Mouse (Mus musculus) liver, embryonic 16.5 days (tissue): ENCODE data around the gene Exosc5. TPM values are rescaled to one million over a fixed set of nuclear protein-coding genes. Genes with fewer than 3 reads are reported as not detected.
A peak's percentile ranks its signal among the peaks of the same experiment; 100 is the strongest.

Experiments
- ATAC-seq: fragments of 200-750 bp; cut with Nextera tagmentation; 2 replicates; pipeline ENCODE4 v1.8.0; 2017; ENCODE audit warnings: low read depth, mild to moderate bottlenecking, moderate number of reproducible peaks, moderate library complexity
- H3K27ac ChIP-seq: fragments of 300-500 bp; sonication (generic); 2 replicates; pipeline ENCODE4 v1.5.1; 2014; ENCODE audit warnings: mild to moderate bottlenecking, low read length
- H3K27me3 ChIP-seq: fragments of 300-500 bp; sonication (generic); 2 replicates; pipeline ENCODE4 v1.6.1; 2014; ENCODE audit warnings: low read depth, low read length, mixed read lengths; ENCODE audit not compliant: control insufficient read depth, insufficient read depth
- H3K36me3 ChIP-seq: fragments of 300-500 bp; sonication (generic); 2 replicates; pipeline ENCODE4 v1.6.1; 2014; ENCODE audit warnings: mild to moderate bottlenecking; ENCODE audit not compliant: control insufficient read depth, insufficient read depth
- H3K4me1 ChIP-seq: fragments of 300-500 bp; sonication (generic); 2 replicates; pipeline ENCODE4 v1.6.1; 2014; ENCODE audit warnings: low read depth, low read length, mixed read lengths; ENCODE audit not compliant: control insufficient read depth
- H3K4me2 ChIP-seq: fragments of 300-500 bp; sonication (generic); 2 replicates; pipeline ENCODE4 v1.6.1; 2014; ENCODE audit warnings: low read depth, low read length, mixed read lengths
- H3K4me3 ChIP-seq: fragments of 300-500 bp; sonication (generic); 2 replicates; pipeline ENCODE4 v1.5.1; 2014; ENCODE audit warnings: low read depth, mild to moderate bottlenecking, low read length
- H3K9ac ChIP-seq: fragments of 300-500 bp; sonication (generic); 2 replicates; pipeline ENCODE4 v1.6.1; 2014; ENCODE audit warnings: low read depth, low read length
- H3K9me3 ChIP-seq: fragments of 300-500 bp; sonication (generic); replicated peaks from 2 replicates; pipeline ENCODE4 v1.6.1; 2016; ENCODE audit warnings: low read length; ENCODE audit not compliant: control insufficient read depth
- WGBS: fragments of 180-500 bp; shearing (Covaris S2); extraction: QIAGEN DNeasy Blood & Tissue Kit; methylation state at CpG from one replicate; pipeline ENCODE4 v1.1.7; 2014; ENCODE audit not compliant: insufficient replicate concordance; 5-methylcytosine and 5-hydroxymethylcytosine counted together
- polyA plus RNA-seq: library from polyadenylated mRNA; unstranded; fragments of >200 nt; fragmentation: Nextera tagmentation; extraction: Ambion mirVana; gene quantifications from 2 replicates; pipeline ENCODE4 v1.2.1, GENCODE M21; 2015

The Exosc5 gene
- polyA plus RNA-seq, 1 experiment from 2014 or later, result 39.1 TPM

DNA sequence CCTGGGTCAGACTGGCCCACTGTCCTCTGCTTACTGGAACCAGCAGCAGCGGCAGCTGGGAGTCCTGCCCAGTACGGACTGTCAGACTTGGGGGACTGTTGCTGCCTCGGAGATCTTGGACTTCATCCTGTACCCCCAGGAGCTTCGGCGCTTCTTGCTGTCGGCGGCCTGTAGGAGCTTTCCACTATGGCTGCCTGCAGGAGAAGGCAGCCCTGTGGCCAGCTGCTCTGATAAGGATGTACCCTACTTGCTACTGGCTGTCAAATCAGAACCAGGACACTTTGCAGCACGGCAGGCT lies 30.7 kb upstream of the Exosc5 start:
- Histone ChIP-seq H3K9ac (no peak overlapping the region), H3K27ac (no peak overlapping the region)

DNA sequence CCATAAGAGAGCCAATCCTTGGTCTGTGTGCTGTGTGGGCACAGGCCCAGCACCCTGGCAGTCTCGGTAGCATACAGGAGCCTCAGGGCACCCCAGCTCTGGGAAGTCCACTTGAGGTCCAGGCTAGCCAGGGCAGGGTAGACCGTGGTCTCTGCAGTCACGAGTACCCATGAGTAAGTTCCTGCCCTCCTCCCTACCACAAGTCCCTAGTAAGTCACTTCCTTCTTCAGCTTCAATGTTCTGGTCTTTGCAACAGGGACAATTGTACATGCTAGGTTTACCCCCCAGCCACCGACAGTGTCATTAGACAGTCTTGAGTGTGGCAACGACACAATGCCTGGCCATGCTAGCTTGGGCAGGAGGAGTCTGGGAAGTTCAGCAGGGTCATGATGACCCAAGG lies 26.3 kb upstream of the Exosc5 start:
- H3K36me3 ChIP-seq, result no peaks in the 10 kb centered on the region
- H3K27ac ChIP-seq, result peak overlapping the region; percentile 31; the same call in 1 of the 2 replicates
- no peak overlapping the region for H3K9ac ChIP-seq
- 27% methylated on average over 5 of the region's 5 CpGs for WGBS
- no peaks in the 10 kb centered on the region for H3K9me3 ChIP-seq
- peaks cover 9% of the 10 kb centered on the region for H3K4me1 ChIP-seq
- H3K4me3 ChIP-seq, result no peak overlapping the region
- H3K4me2 ChIP-seq, result no peak overlapping the region
- no peaks in the 10 kb centered on the region for H3K27me3 ChIP-seq
- no peak for ATAC-seq

More for the DNA sequence above, 30.7 kb upstream of the Exosc5 start:
- no peaks in the 10 kb centered on the region for H3K27me3 ChIP-seq
- peaks cover 27% of the 10 kb centered on the region for H3K4me1 ChIP-seq
- peak overlapping the region; percentile 85; the same call in 1 of the 2 replicates for H3K4me2 ChIP-seq
- H3K36me3 ChIP-seq, result no peaks in the 10 kb centered on the region
- H3K4me3 ChIP-seq, result peak overlapping the region; percentile 59; the same call in 1 of the 2 replicates
- H3K9me3 ChIP-seq, result no peaks in the 10 kb centered on the region
- no peak for ATAC-seq
- 52% methylated on average over 8 of the region's 8 CpGs for WGBS

- H3K27ac ChIP-seq, result peak overlapping the region; percentile 41; the same call in 1 of the 2 replicates
- no peak for ATAC-seq
- no peak overlapping the region for H3K4me3 ChIP-seq
- 39% methylated on average over 3 of the region's 3 CpGs for WGBS
- H3K9ac ChIP-seq, result no peak overlapping the region
- no peaks in the 10 kb centered on the region for H3K27me3 ChIP-seq
- no peaks in the 10 kb centered on the region for H3K9me3 ChIP-seq
- H3K4me2 ChIP-seq, result no peak overlapping the region
- H3K4me1 ChIP-seq, result no peaks in the 10 kb centered on the region
- no peaks in the 10 kb centered on the region; the same call in 1 of the 2 replicates for H3K36me3 ChIP-seq
Observed at GRCm38 (mm10) chr7:25636373-25636772, 22.6 kb upstream of the Exosc5 start.

DNA sequence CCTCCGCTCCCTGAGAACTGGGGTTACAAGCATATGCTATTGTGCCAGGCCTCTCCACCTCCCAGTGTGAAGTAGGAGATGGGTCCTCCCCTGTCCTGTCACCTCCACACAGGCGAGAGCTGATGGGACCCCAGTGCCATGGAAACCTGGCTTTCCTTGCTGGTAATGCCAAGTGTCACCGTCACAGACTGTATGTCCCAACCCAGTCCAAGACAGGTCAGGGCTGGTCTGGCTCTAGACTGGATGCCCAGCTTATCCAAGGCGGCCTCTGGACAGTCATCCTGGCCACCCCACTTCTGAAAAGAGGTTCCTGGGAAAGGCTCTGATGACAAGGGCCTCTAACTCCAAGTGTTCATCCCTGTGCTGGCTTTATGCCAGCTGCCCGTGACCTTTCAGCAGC lies 21.9 kb upstream of the Exosc5 start:
- no peaks in the 10 kb centered on the region for H3K9me3 ChIP-seq
- H3K4me3 ChIP-seq, result no peak overlapping the region
- no peaks in the 10 kb centered on the region for H3K4me1 ChIP-seq
- no peaks in the 10 kb centered on the region; the same call in 1 of the 2 replicates for H3K36me3 ChIP-seq
- WGBS, result 71% methylated on average over 5 of the region's 5 CpGs
- no peak for ATAC-seq
- no peaks in the 10 kb centered on the region for H3K27me3 ChIP-seq
- H3K9ac ChIP-seq, result no peak overlapping the region
- H3K4me2 ChIP-seq, result no peak overlapping the region
- H3K27ac ChIP-seq, result no peak overlapping the region

DNA sequence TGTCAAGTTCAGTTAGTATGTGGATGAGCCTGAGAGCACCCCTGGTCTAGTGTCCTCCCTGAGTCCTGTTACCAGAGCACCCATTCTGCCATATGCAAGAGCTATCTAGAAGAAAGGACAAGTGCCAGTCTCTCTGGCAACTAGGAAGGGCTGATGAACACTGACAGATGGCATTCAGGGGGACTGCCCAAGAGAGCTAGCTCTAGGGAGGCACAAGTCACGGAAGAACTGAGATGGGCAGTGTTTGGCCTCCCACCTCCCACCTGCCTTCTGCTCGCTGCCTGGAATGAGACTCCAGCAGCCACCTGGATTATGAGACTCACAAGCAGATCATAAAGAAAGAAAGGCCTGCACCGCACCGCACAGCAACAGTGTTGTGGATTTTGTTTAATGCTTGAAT lies 19.2 kb upstream of the Exosc5 start:
- H3K27ac ChIP-seq, result no peak overlapping the region
- 69% methylated on average over 4 of the region's 4 CpGs for WGBS
- H3K27me3 ChIP-seq, result no peaks in the 10 kb centered on the region
- H3K4me3 ChIP-seq, result no peak overlapping the region
- no peaks in the 10 kb centered on the region for H3K4me1 ChIP-seq
- no peak overlapping the region for H3K4me2 ChIP-seq
- no peak overlapping the region for H3K9ac ChIP-seq
- no peak for ATAC-seq
- H3K36me3 ChIP-seq, result no peaks in the 10 kb centered on the region; the same call in 1 of the 2 replicates
- no peaks in the 10 kb centered on the region for H3K9me3 ChIP-seq

- Histone ChIP-seq H3K4me2 (no peak overlapping the region), H3K27me3 (no peaks in the 10 kb centered on the region), H3K9ac (no peak overlapping the region), H3K27ac (no peak overlapping the region), H3K9me3 (no peaks in the 10 kb centered on the region), H3K4me3 (no peak overlapping the region), H3K36me3 (no peaks in the 10 kb centered on the region; the same call in 1 of the 2 replicates), H3K4me1 (no peaks in the 10 kb centered on the region)
- no peak for ATAC-seq
- WGBS, result 45% methylated on average over 10 of the region's 10 CpGs
Observed at GRCm38 (mm10) chr7:25644136-25644535, 14.8 kb upstream of the Exosc5 start.

- 31% methylated on average over 4 of the region's 4 CpGs for WGBS
- ATAC-seq, result no peak
Observed at GRCm38 (mm10) chr7:25644631-25645030, 14.3 kb upstream of the Exosc5 start.

DNA sequence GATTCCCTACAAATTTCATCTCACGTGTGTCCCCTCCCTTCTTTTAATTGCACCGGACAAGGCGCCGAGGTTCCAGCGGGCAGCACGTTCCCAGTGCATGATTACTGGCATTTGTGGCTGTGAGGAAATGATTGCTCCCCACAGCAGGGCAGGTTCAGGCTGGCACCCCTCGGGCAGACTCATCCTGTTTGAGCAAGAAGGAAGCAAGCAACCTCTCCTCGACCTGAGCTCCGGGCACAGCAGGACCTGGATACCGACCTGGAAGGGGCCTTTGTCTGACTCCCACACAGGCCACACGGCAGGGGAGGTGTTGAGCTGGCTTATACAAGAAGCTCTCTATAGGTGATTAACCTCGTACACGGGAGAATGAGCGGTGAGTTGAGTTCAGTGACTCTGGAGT lies 13.9 kb upstream of the Exosc5 start:
- ATAC-seq, result no peak
- H3K27me3 ChIP-seq, result no peaks in the 10 kb centered on the region
- H3K9me3 ChIP-seq, result no peaks in the 10 kb centered on the region
- no peak overlapping the region for H3K9ac ChIP-seq
- H3K36me3 ChIP-seq, result no peaks in the 10 kb centered on the region; the same call in 1 of the 2 replicates
- H3K27ac ChIP-seq, result no peak overlapping the region
- H3K4me1 ChIP-seq, result peaks cover 7% of the 10 kb centered on the region
- H3K4me3 ChIP-seq, result no peak overlapping the region
- H3K4me2 ChIP-seq, result no peak overlapping the region
- WGBS, result 42% methylated on average over 14 of the region's 14 CpGs

More at GRCm38 (mm10) chr7:25644631-25645030, 14.3 kb upstream of the Exosc5 start:
- no peak overlapping the region for H3K4me3 ChIP-seq
- H3K4me1 ChIP-seq, result peaks cover 4% of the 10 kb centered on the region
- no peaks in the 10 kb centered on the region for H3K9me3 ChIP-seq
- H3K4me2 ChIP-seq, result no peak overlapping the region
- H3K9ac ChIP-seq, result no peak overlapping the region
- no peaks in the 10 kb centered on the region for H3K27me3 ChIP-seq
- no peaks in the 10 kb centered on the region; the same call in 1 of the 2 replicates for H3K36me3 ChIP-seq
- H3K27ac ChIP-seq, result no peak overlapping the region

- Histone ChIP-seq H3K36me3 (no peaks in the 10 kb centered on the region), H3K27me3 (no peaks in the 10 kb centered on the region), H3K9me3 (no peaks in the 10 kb centered on the region), H3K4me2 (no peak overlapping the region), H3K27ac (no peak overlapping the region), H3K4me3 (no peak overlapping the region), H3K4me1 (peaks cover 10% of the 10 kb centered on the region), H3K9ac (no peak overlapping the region)
- 32% methylated on average over 5 of the region's 5 CpGs for WGBS
- ATAC-seq, result no peak; the same call in 1 of the 2 replicates
Observed at GRCm38 (mm10) chr7:25647574-25648123, 11.3 kb upstream of the Exosc5 start.
